ENCODE assay signal across 25 mouse cellular contexts in the genomic region with DNA sequence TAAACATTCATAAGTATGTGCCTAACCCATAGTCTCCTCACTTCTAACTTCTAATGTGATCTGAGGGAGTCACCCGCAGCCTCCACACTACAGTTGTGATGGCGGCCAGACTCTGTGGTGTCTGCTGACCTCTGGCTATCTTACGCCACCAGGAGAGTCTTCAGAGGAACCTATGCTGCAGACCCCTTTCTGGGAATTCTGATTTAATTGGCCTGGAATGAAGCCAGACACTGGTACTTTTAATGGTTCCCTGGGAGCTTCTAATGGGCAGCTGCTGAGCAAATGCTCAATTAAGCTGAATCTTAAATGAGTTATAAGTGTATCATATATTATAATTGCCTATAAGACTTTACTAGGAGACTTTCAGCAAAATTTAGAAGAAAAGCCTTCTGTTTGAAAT.
DNase-seq lines count a peak whose midpoint lies in the region; ATAC-seq and TF ChIP-seq lines count a peak whose summit lies in the region.
"Had no signal": no experiment of that assay in that cellular context is flagged by ENCODE, and none has a peak within 500 bp of the region (broad histone marks: within the 10 kb centered on the region; RNA-seq: fewer than 3 reads in every experiment).

No protein-coding gene starts in this region.

- no peaks in the 10 kb centered on the region for H3K27me3 ChIP-seq in forebrain, embryonic 11.5 days (ENCODE audit: control insufficient read depth, insufficient read depth, low read length)
- no peaks in the 10 kb centered on the region for H3K27me3 ChIP-seq in forebrain, embryonic 10.5 days (ENCODE audit: poor library complexity, severe bottlenecking)
- no peaks in the 10 kb centered on the region for H3K27me3 ChIP-seq in midbrain, embryonic 12.5 days
- no peaks in the 10 kb centered on the region for H3K27me3 ChIP-seq in midbrain, embryonic 10.5 days (ENCODE audit: low read depth, poor library complexity, severe bottlenecking)
- H3K27me3 ChIP-seq in limb, embryonic 14.5 days (ENCODE audit: control insufficient read depth, insufficient read depth, low read length), result no peaks in the 10 kb centered on the region
- no peaks in the 10 kb centered on the region for H3K27me3 ChIP-seq in heart, adult 2 months (ENCODE audit: control insufficient read depth, insufficient read depth, low read length)
- H3K27me3 ChIP-seq: embryonic facial prominence, embryonic 13.5 days; heart, embryonic 13.5 days had no signal

- no peaks in the 10 kb centered on the region for H3K9me3 ChIP-seq in forebrain, embryonic 11.5 days (ENCODE audit: control insufficient read depth, low read length)
- no peaks in the 10 kb centered on the region for H3K9me3 ChIP-seq in forebrain, embryonic 10.5 days
- H3K9me3 ChIP-seq in midbrain, embryonic 12.5 days, result no peaks in the 10 kb centered on the region
- no peaks in the 10 kb centered on the region for H3K9me3 ChIP-seq in midbrain, embryonic 10.5 days (replicated peaks)
- no peaks in the 10 kb centered on the region for H3K9me3 ChIP-seq in limb, embryonic 14.5 days (ENCODE audit: control insufficient read depth, low read length)
- H3K9me3 ChIP-seq: embryonic facial prominence, embryonic 13.5 days; heart, embryonic 13.5 days had no signal

- peak; percentile 47; the same call in 1 of the 2 replicates for ATAC-seq in forebrain, embryonic 11.5 days (replicated peaks; ENCODE audit: low FRiP score)
- peak; percentile 68 for ATAC-seq in midbrain, embryonic 12.5 days (ENCODE audit: low FRiP score, low read depth)
- no peak for ATAC-seq in limb, embryonic 14.5 days (ENCODE audit: low FRiP score, low read depth)
- ATAC-seq: activated CD4-positive, CD25-positive, alpha-beta regulatory T cell, adult 4 months; liver, postnatal 0 days; lung, postnatal 0 days had no signal

- no peak for TF ChIP-seq EP300 in heart, adult 2 months (IDR thresholded peaks at IDR 0.05; ENCODE audit: insufficient read depth, low read depth, low read length)

- no peaks in the 10 kb centered on the region for H3K36me3 ChIP-seq in forebrain, embryonic 11.5 days (ENCODE audit: control insufficient read depth, insufficient read depth, low read length)
- H3K36me3 ChIP-seq in forebrain, embryonic 10.5 days (replicated peaks), result no peaks in the 10 kb centered on the region
- H3K36me3 ChIP-seq in midbrain, embryonic 12.5 days, result no peaks in the 10 kb centered on the region
- H3K36me3 ChIP-seq in midbrain, embryonic 10.5 days, result no peaks in the 10 kb centered on the region
- no peaks in the 10 kb centered on the region for H3K36me3 ChIP-seq in limb, embryonic 14.5 days (ENCODE audit: control insufficient read depth, insufficient read depth, low read length)
- no peaks in the 10 kb centered on the region for H3K36me3 ChIP-seq in heart, adult 2 months (ENCODE audit: control insufficient read depth, insufficient read depth, low read length)
- H3K36me3 ChIP-seq: embryonic facial prominence, embryonic 13.5 days; heart, embryonic 13.5 days had no signal

- no peak for TF ChIP-seq POLR2A in limb, embryonic 14.5 days (IDR thresholded peaks at IDR 0.05; ENCODE audit: borderline replicate concordance, extremely low read depth, insufficient read depth, insufficient read length)
- no peak for TF ChIP-seq POLR2A in heart, adult 2 months (IDR thresholded peaks at IDR 0.05; ENCODE audit: insufficient read depth, low read depth, low read length)

- 95% methylated on average over 3 of the region's 3 CpGs for WGBS in forebrain, embryonic 11.5 days
- WGBS in forebrain, embryonic 10.5 days, result 88% methylated on average over 3 of the region's 3 CpGs
- 81% methylated on average over 3 of the region's 3 CpGs for WGBS in midbrain, embryonic 12.5 days
- 81% methylated on average over 3 of the region's 3 CpGs for WGBS in midbrain, embryonic 10.5 days
- WGBS in limb, embryonic 14.5 days, result 41% methylated on average over 3 of the region's 3 CpGs
- WGBS in heart, adult 2 months, result over 99% methylated on average over 3 of the region's 3 CpGs

- H3K4me1 ChIP-seq in forebrain, embryonic 11.5 days (replicated peaks; ENCODE audit: control insufficient read depth, insufficient read depth, low read length), result no peaks in the 10 kb centered on the region
- 0 out of 2 replicates have a peak, but pooled peaks cover 4% of the 10 kb centered on the region for H3K4me1 ChIP-seq in forebrain, embryonic 10.5 days
- no peaks in the 10 kb centered on the region for H3K4me1 ChIP-seq in midbrain, embryonic 12.5 days
- no peaks in the 10 kb centered on the region for H3K4me1 ChIP-seq in midbrain, embryonic 10.5 days
- no peaks in the 10 kb centered on the region; the same call in 1 of the 2 replicates for H3K4me1 ChIP-seq in limb, embryonic 14.5 days (ENCODE audit: control insufficient read depth, insufficient read depth, low read length)
- no peaks in the 10 kb centered on the region; the same call in 1 of the 2 replicates for H3K4me1 ChIP-seq in heart, adult 2 months (ENCODE audit: control insufficient read depth, insufficient read depth, low read length)
- H3K4me1 ChIP-seq: embryonic facial prominence, embryonic 13.5 days had no signal

- no peak for TF ChIP-seq CTCF in heart, adult 2 months (IDR thresholded peaks at IDR 0.05)

- H3K27ac ChIP-seq in forebrain, embryonic 11.5 days (ENCODE audit: low read depth, low read length), result no peak overlapping the region
- H3K27ac ChIP-seq in forebrain, embryonic 10.5 days, result no peak overlapping the region
- H3K27ac ChIP-seq in midbrain, embryonic 12.5 days (replicated peaks), result no peak overlapping the region
- H3K27ac ChIP-seq in midbrain, embryonic 10.5 days (replicated peaks), result no peak overlapping the region
- H3K27ac ChIP-seq in limb, embryonic 14.5 days (replicated peaks; ENCODE audit: low read depth, low read length), result no peak overlapping the region
- H3K27ac ChIP-seq in heart, adult 2 months, result no peak overlapping the region
- H3K27ac ChIP-seq: embryonic facial prominence, embryonic 13.5 days; heart, embryonic 13.5 days had no signal

- no peak overlapping the region for H3K4me2 ChIP-seq in forebrain, embryonic 11.5 days (ENCODE audit: low read depth, low read length, severe bottlenecking)
- no peak overlapping the region for H3K4me2 ChIP-seq in midbrain, embryonic 12.5 days (replicated peaks)
- H3K4me2 ChIP-seq in limb, embryonic 14.5 days (replicated peaks; ENCODE audit: low read depth, low read length, severe bottlenecking), result no peak overlapping the region
- H3K4me2 ChIP-seq: embryonic facial prominence, embryonic 13.5 days; heart, embryonic 13.5 days; liver, embryonic 11.5 days had no signal

- intact Hi-C loops in heart, adult 2 months (cut with DNase I), result no loop called here

- no peaks in the 10 kb centered on the region for H3K79me2 ChIP-seq in heart, adult 2 months (replicated peaks; ENCODE audit: control insufficient read depth, insufficient read depth, low read length)

- no peak for DNase-seq in forebrain, embryonic 11.5 days (ENCODE audit: low spot score)
- DNase-seq in forebrain, embryonic 10.5 days (ENCODE audit: extremely low spot score, low spot score), result no peak
- no peak for DNase-seq in midbrain, embryonic 10.5 days (ENCODE audit: low spot score)
- peak; percentile 38 for DNase-seq in limb, embryonic 14.5 days (ENCODE audit: low spot score)
- peak; percentile 54 for DNase-seq in retina, embryonic 14.5 days (ENCODE audit: low spot score)
- no peak for DNase-seq in kidney, postnatal 14 days
- no peak for DNase-seq in heart, adult 2 months
- DNase-seq: adrenal gland, adult 8-10 months; cerebellum, adult 2 months; cerebellum, postnatal 25 days; embryo, embryonic 11 days; gastrocnemius, postnatal 10 days; heart, adult 11 months; heart, postnatal 14 days; kidney, adult 18-20 months; layer of hippocampus, adult 9-11 months; liver, postnatal 0 days; right cerebral cortex, postnatal 14 days had no signal

- H3K9ac ChIP-seq in forebrain, embryonic 11.5 days (ENCODE audit: low read length), result no peak overlapping the region
- H3K9ac ChIP-seq in midbrain, embryonic 12.5 days (replicated peaks), result no peak overlapping the region
- no peak overlapping the region for H3K9ac ChIP-seq in limb, embryonic 14.5 days (ENCODE audit: low read depth, low read length, severe bottlenecking)
- no peak overlapping the region for H3K9ac ChIP-seq in heart, adult 2 months (ENCODE audit: low read depth, low read length)
- H3K9ac ChIP-seq: embryonic facial prominence, embryonic 13.5 days; heart, embryonic 13.5 days; liver, postnatal 0 days had no signal

- no peak overlapping the region for H3K4me3 ChIP-seq in forebrain, embryonic 11.5 days (ENCODE audit: low read depth, low read length)
- no peak overlapping the region for H3K4me3 ChIP-seq in forebrain, embryonic 10.5 days
- no peak overlapping the region for H3K4me3 ChIP-seq in midbrain, embryonic 12.5 days
- H3K4me3 ChIP-seq in midbrain, embryonic 10.5 days, result no peak overlapping the region
- no peak overlapping the region for H3K4me3 ChIP-seq in limb, embryonic 14.5 days (replicated peaks; ENCODE audit: low read length)
- H3K4me3 ChIP-seq in heart, adult 2 months, result no peak overlapping the region
- H3K4me3 ChIP-seq: embryonic facial prominence, embryonic 13.5 days; erythroblast, embryonic 14.5 days; heart, embryonic 13.5 days had no signal

Comparison
In these comparisons a context has a peak if more than half of its experiments do, and no peak if none do; other contexts are left out.
1. DNase-seq: peak in limb, embryonic 14.5 days (single experiment) and retina, embryonic 14.5 days (single experiment); none in forebrain, embryonic 11.5 days (single experiment), forebrain, embryonic 10.5 days (single experiment), midbrain, embryonic 10.5 days (single experiment), kidney, postnatal 14 days (single experiment) and heart, adult 2 months (0 of 2).